15 mouse cellular contexts compared by ENCODE assay signal in the genomic region with DNA sequence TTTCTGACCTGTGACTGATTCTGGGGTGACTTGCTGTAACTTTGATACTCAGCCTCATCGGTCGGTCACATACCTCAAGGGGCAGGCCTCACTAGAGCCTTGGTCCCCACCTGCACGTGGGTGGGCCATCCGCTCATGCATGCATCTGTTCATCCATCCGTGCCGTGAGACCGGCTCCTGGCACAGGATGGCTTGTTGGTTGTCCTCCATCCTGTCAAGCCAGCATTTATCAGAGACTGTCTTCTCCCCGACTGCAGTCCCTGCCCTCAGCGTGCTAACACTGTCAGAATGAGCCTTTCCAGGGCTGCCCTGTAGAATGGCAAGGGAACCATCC.
DNase-seq lines count a peak whose midpoint lies in the region; ATAC-seq and TF ChIP-seq lines count a peak whose summit lies in the region.
"Had no signal": no experiment of that assay in that cellular context is flagged by ENCODE, and none has a peak within 500 bp of the region (broad histone marks: within the 10 kb centered on the region; RNA-seq: fewer than 3 reads in every experiment).

No protein-coding gene starts in this region.

- H3K4me3 ChIP-seq in left cerebral cortex, adult 2 months: no peak overlapping the region
- H3K4me3 ChIP-seq: heart, embryonic 15.5 days; megakaryocyte, embryonic 14.5 days; neural tube, embryonic 12.5 days had no signal

- ATAC-seq in frontal cortex, adult (ENCODE audit: low TSS enrichment): peak; percentile 53

- intact Hi-C loops in left cerebral cortex, adult 2 months (cut with DNase I): loop anchor here (2.0 to 5.0 kb wide), 2 partner anchors 124 to 143 kb away; no protein-coding TSS in a partner anchor
- intact Hi-C loops in left cerebral cortex, postnatal 10 days (cut with DNase I): no loop called here

- TF ChIP-seq CTCF in left cerebral cortex, adult 2 months (IDR thresholded peaks at IDR 0.05): no peak
- TF ChIP-seq CTCF in brain, embryonic 14.5 days (IDR thresholded peaks at IDR 0.05; ENCODE audit: borderline replicate concordance, extremely low read depth, insufficient read depth, insufficient read length): no peak

- no peak overlapping the region for H3K27ac ChIP-seq in left cerebral cortex, adult 2 months
- H3K27ac ChIP-seq: heart, embryonic 15.5 days; neural tube, embryonic 12.5 days had no signal

- no peak for TF ChIP-seq POLR2A in brain, embryonic 14.5 days (IDR thresholded peaks at IDR 0.05; ENCODE audit: borderline replicate concordance, extremely low read depth, insufficient read depth, insufficient read length, poor library complexity, severe bottlenecking)

- no peak for DNase-seq in frontal cortex, postnatal 14 days (ENCODE audit: low spot score in 2 of 2)
- peak; percentile 24 to 35 for DNase-seq in left cerebral cortex, adult 2 months (ENCODE audit: extremely low spot score in 1 of 2, low spot score in 2 of 2)
- no peak for DNase-seq in left cerebral cortex, postnatal 10 days (ENCODE audit: extremely low spot score in 1 of 2, low spot score in 2 of 2)
- peak; percentile 63 for DNase-seq in A20 (ENCODE audit: low read depth, low spot score)
- peak; percentile 44 for DNase-seq in brain, embryonic 14.5 days (ENCODE audit: low read depth)
- no peak for DNase-seq in B cell, adult 2 months
- no peak for DNase-seq in testis, postnatal 10 days (ENCODE audit: low spot score)
- DNase-seq: cerebellum, adult 11 months; kidney, postnatal 10 days; liver; lung, embryonic 14.5 days had no signal

Comparison
In these comparisons a context has a peak if more than half of its experiments do, and no peak if none do; other contexts are left out.
1. DNase-seq: peak in left cerebral cortex, adult 2 months (2 of 2), A20 (single experiment) and brain, embryonic 14.5 days (single experiment); none in frontal cortex, postnatal 14 days (0 of 2), left cerebral cortex, postnatal 10 days (0 of 2), B cell, adult 2 months (0 of 2) and testis, postnatal 10 days (single experiment).